Mouse (Mus musculus): ENCODE measurements around the gene Safb2. TPM values are rescaled to one million over a fixed set of nuclear protein-coding genes. Genes with fewer than 3 reads are reported as not detected.

Safb2 gene
- total and polyA plus RNA-seq, 2 experiments from 2014 or later, result 30.7 to 48.9 TPM

GRCm38 (mm10) chr17:56604422-56604821 lies 20.0 kb upstream of the Safb2 start:
- H3K27ac ChIP-seq (ENCODE audit: low read depth, low read length), result no peak overlapping the region
- 94% methylated on average over 3 of the region's 3 CpGs for WGBS
- H3K36me3 ChIP-seq (ENCODE audit: insufficient read depth, low read length), result peaks cover 75% of the 10 kb centered on the region
- DNase-seq (ENCODE audit: low spot score) (no peak), ATAC-seq (ENCODE audit: low FRiP score) (no peak)
- H3K9ac ChIP-seq (replicated peaks; ENCODE audit: low read length, poor library complexity, severe bottlenecking), result no peak overlapping the region
- peaks cover 5% of the 10 kb centered on the region for H3K4me1 ChIP-seq (ENCODE audit: insufficient read depth, low read length)
- H3K9me3 ChIP-seq (ENCODE audit: low read length), result no peaks in the 10 kb centered on the region
- H3K27me3 ChIP-seq (ENCODE audit: insufficient read depth, low read length), result no peaks in the 10 kb centered on the region
- H3K4me3 ChIP-seq (ENCODE audit: low read depth, low read length), result no peak overlapping the region
- no peak overlapping the region for H3K4me2 ChIP-seq (ENCODE audit: low read depth, low read length, poor library complexity, severe bottlenecking)
- TF ChIP-seq CTCF (IDR thresholded peaks at IDR 0.05), result no peak

GRCm38 (mm10) chr17:56604070-56604380 lies 19.6 kb upstream of the Safb2 start:
- WGBS, result 89% methylated on average over 9 of the region's 9 CpGs
- peaks cover 5% of the 10 kb centered on the region for H3K4me1 ChIP-seq (ENCODE audit: insufficient read depth, low read length)
- ATAC-seq (ENCODE audit: low FRiP score) (no peak), DNase-seq (ENCODE audit: low spot score) (no peak)
- no peak for TF ChIP-seq CTCF (IDR thresholded peaks at IDR 0.05)
- H3K9me3 ChIP-seq (ENCODE audit: low read length), result no peaks in the 10 kb centered on the region
- peaks cover 78% of the 10 kb centered on the region for H3K36me3 ChIP-seq (ENCODE audit: insufficient read depth, low read length)
- H3K4me3 ChIP-seq (ENCODE audit: low read depth, low read length), result no peak overlapping the region
- no peak overlapping the region for H3K9ac ChIP-seq (replicated peaks; ENCODE audit: low read length, poor library complexity, severe bottlenecking)
- no peak overlapping the region for H3K27ac ChIP-seq (ENCODE audit: low read depth, low read length)
- H3K4me2 ChIP-seq (ENCODE audit: low read depth, low read length, poor library complexity, severe bottlenecking), result no peak overlapping the region
- H3K27me3 ChIP-seq (ENCODE audit: insufficient read depth, low read length), result no peaks in the 10 kb centered on the region

GRCm38 (mm10) chr17:56603186-56604069 lies 19.0 kb upstream of the Safb2 start:
- ATAC-seq (ENCODE audit: low FRiP score) (no peak), DNase-seq (ENCODE audit: low spot score) (no peak)
- H3K9ac ChIP-seq (replicated peaks; ENCODE audit: low read length, poor library complexity, severe bottlenecking), result no peak overlapping the region
- 94% methylated on average over 28 of the region's 28 CpGs for WGBS
- peaks cover 78% of the 10 kb centered on the region for H3K36me3 ChIP-seq (ENCODE audit: insufficient read depth, low read length)
- H3K9me3 ChIP-seq (ENCODE audit: low read length), result no peaks in the 10 kb centered on the region
- TF ChIP-seq CTCF (IDR thresholded peaks at IDR 0.05), result no peak
- H3K4me3 ChIP-seq (ENCODE audit: low read depth, low read length), result no peak overlapping the region
- H3K27ac ChIP-seq (ENCODE audit: low read depth, low read length), result no peak overlapping the region
- H3K27me3 ChIP-seq (ENCODE audit: insufficient read depth, low read length), result no peaks in the 10 kb centered on the region
- no peak overlapping the region for H3K4me2 ChIP-seq (ENCODE audit: low read depth, low read length, poor library complexity, severe bottlenecking)
- peaks cover 1% of the 10 kb centered on the region for H3K4me1 ChIP-seq (ENCODE audit: insufficient read depth, low read length)

- peaks cover 88% of the 10 kb centered on the region for H3K36me3 ChIP-seq (ENCODE audit: insufficient read depth, low read length)
- no peaks in the 10 kb centered on the region for H3K27me3 ChIP-seq (ENCODE audit: insufficient read depth, low read length)
- no peak for TF ChIP-seq CTCF (IDR thresholded peaks at IDR 0.05)
- no peak overlapping the region for H3K27ac ChIP-seq (ENCODE audit: low read depth, low read length)
- H3K9ac ChIP-seq (replicated peaks; ENCODE audit: low read length, poor library complexity, severe bottlenecking), result no peak overlapping the region
- WGBS, result 91% methylated on average over 8 of the region's 8 CpGs
- no peaks in the 10 kb centered on the region for H3K9me3 ChIP-seq (ENCODE audit: low read length)
- no peak overlapping the region for H3K4me3 ChIP-seq (ENCODE audit: low read depth, low read length)
- no peaks in the 10 kb centered on the region for H3K4me1 ChIP-seq (ENCODE audit: insufficient read depth, low read length)
- DNase-seq (ENCODE audit: low spot score) (no peak), ATAC-seq (ENCODE audit: low FRiP score) (no peak)
- H3K4me2 ChIP-seq (ENCODE audit: low read depth, low read length, poor library complexity, severe bottlenecking), result no peak overlapping the region
These were observed 9.3 kb upstream of the Safb2 start for GRCm38 (mm10) chr17:56593527-56594271.

GRCm38 (mm10) chr17:56592553-56592952 lies 8.2 kb upstream of the Safb2 start:
- Histone ChIP-seq H3K27me3 (ENCODE audit: insufficient read depth, low read length) (no peaks in the 10 kb centered on the region), H3K27ac (ENCODE audit: low read depth, low read length) (no peak overlapping the region), H3K4me1 (ENCODE audit: insufficient read depth, low read length) (0 out of 2 replicates have a peak, but pooled peaks cover under 1% of the 10 kb centered on the region), H3K4me3 (ENCODE audit: low read depth, low read length) (no peak overlapping the region), H3K9me3 (ENCODE audit: low read length) (no peaks in the 10 kb centered on the region), H3K9ac (replicated peaks; ENCODE audit: low read length, poor library complexity, severe bottlenecking) (no peak overlapping the region), H3K4me2 (ENCODE audit: low read depth, low read length, poor library complexity, severe bottlenecking) (no peak overlapping the region), H3K36me3 (ENCODE audit: insufficient read depth, low read length) (peaks cover 88% of the 10 kb centered on the region)
- TF ChIP-seq CTCF (IDR thresholded peaks at IDR 0.05), result no peak
- ATAC-seq (ENCODE audit: low FRiP score) (no peak), DNase-seq (ENCODE audit: low spot score) (no peak)

GRCm38 (mm10) chr17:56588921-56589320 lies 4.5 kb upstream of the Safb2 start:
- TF ChIP-seq CTCF (IDR thresholded peaks at IDR 0.05), result no peak
- ATAC-seq (ENCODE audit: low FRiP score) (no peak), DNase-seq (ENCODE audit: low spot score) (no peak)
- WGBS, result 97% methylated on average over 4 of the region's 4 CpGs
- Histone ChIP-seq H3K4me1 (ENCODE audit: insufficient read depth, low read length) (peaks cover 16% of the 10 kb centered on the region), H3K36me3 (ENCODE audit: insufficient read depth, low read length) (peaks cover 56% of the 10 kb centered on the region), H3K9me3 (ENCODE audit: low read length) (no peaks in the 10 kb centered on the region), H3K27ac (ENCODE audit: low read depth, low read length) (no peak overlapping the region), H3K27me3 (ENCODE audit: insufficient read depth, low read length) (no peaks in the 10 kb centered on the region), H3K4me3 (ENCODE audit: low read depth, low read length) (no peak overlapping the region), H3K9ac (replicated peaks; ENCODE audit: low read length, poor library complexity, severe bottlenecking) (no peak overlapping the region), H3K4me2 (ENCODE audit: low read depth, low read length, poor library complexity, severe bottlenecking) (no peak overlapping the region)

All from midbrain, postnatal 0 days (tissue).